Mouse (Mus musculus): ENCODE data around the gene Muc3a.

Muc3a gene

DNA sequence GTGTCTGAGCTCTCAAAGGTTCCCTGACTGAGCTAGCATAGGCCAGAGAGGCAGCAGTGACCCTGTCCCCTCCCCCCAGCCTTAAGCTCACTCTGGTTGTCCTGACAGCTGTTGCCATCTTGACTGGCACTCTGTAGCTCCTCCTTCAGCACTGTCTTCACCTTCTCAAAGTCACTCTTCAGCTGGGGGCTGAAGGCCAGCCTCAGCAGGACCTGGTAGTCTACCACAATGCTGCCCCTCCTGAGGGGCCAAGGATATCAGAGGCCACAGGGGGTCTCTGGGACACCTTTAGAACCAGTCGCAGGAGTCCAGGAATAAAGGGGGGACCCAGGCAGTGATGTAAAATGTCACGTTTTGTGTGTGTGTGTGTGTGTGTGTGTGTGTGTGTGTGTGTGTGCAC, at the start of gene Muc3a:
Gene Muc3a, minus strand, starts transcription at position 101 of the 400 bp plus-strand sequence.
- no peak for DNase-seq (ENCODE audit: low read depth, low spot score)

DNA sequence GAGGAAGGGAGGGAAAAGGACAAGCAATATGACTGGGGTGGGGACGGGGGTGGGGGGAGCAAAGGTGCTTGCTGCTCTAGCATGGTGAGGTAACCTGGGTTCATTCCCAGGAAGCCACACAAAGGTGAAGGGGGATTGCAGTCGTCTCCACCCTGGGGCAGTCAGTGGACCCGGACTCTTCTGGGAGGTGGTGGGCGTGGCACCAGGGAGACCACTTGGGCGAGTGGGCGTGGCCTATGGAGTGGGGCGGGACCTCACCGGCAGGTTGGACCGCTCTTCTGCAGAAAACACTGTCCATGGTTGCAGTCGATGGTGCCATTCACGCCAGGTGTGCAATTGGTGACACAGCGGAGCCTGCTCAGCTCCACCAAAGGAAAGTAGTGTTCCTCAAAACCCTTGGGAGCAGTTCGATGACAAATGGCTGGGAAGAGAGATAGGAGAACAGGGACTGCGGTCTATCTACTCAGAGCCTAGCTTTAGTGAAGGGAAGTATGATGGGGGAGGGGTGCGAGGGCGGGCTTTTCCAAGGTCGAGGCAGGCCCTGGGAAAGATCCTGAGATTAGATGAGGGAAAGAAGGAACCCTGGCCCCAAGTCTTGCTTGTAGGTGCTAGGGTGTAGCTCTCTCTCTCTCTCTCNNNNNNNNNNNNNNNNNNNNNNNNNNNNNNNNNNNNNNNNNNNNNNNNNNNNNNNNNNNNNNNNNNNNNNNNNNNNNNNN, 917 bp downstream of the Muc3a start:
- no peak for DNase-seq (ENCODE audit: low read depth, low spot score)

DNA sequence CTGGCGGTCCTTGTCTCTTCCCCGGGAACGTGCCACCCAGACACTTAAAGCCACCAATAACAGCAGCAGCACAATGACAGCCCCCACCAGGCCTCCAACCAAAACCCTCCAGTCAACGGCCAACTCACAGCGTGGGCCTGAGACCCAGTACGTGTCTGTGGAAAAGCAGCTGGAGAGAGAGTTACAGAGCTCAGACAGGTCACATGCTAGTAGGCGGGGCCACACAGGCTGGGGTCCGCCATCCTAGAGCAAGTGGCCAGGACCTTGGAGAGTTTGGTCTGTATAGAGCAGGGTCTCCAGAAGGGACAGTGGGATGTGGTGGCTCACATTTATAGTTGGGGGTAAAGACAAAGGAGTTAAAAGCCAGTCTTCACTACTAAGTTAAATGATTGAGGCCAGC, 1.5 kb downstream of the Muc3a start:
- no peak for DNase-seq (ENCODE audit: low read depth, low spot score)

DNA sequence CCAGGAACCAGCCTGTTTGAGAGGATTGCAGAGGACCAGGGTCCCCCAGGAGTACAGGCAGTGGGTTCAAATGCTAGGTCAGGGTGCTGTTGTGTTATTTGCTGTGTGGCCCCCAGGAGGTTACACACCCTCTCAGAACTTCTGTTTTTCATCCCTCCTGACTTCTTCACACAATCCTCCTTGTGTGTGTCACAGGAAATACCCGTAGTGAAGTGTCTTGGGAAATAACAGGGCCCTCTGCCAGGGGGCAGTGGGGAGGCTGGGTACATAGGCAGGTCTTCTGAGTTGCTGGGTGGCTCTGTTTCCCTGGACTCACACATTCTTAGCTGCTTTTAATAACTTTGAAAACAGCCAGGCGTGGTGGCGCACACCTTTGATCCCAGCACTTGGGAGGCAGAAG, 6.9 kb downstream of the Muc3a start:
- DNase-seq (ENCODE audit: low read depth, low spot score), result no peak

DNA sequence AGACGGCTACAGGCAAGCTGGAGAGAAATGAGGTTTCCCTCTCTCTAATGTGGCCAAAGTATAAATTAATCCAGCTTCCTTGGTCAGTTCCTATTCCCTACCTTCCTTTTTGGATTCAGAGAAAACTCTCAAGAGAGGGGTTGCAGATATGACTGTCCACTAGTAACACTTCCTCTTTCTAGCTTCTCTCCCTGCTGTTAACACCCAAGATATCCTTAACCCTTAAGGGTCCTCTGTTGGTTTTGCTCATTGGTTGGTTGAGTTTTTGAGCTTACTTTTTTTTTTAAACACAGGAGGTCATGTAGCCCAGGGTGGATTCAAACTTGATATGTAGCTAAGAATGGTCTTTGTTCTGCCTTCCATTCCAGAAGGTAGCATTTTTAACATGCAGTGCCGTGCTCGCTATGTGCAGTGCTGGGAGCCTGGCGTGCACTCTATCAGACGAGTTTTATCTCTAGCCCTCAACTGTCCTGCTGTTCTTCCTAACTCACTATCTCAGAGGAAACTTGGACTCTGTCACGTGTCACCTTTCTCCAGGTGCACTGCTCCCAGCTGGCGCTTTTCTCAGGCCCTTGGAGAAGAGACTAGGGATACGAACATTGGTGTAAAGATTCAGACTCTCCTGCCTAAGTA, 17.6 kb downstream of the Muc3a start:
- DNase-seq (ENCODE audit: low read depth, low spot score), result no peak

DNA sequence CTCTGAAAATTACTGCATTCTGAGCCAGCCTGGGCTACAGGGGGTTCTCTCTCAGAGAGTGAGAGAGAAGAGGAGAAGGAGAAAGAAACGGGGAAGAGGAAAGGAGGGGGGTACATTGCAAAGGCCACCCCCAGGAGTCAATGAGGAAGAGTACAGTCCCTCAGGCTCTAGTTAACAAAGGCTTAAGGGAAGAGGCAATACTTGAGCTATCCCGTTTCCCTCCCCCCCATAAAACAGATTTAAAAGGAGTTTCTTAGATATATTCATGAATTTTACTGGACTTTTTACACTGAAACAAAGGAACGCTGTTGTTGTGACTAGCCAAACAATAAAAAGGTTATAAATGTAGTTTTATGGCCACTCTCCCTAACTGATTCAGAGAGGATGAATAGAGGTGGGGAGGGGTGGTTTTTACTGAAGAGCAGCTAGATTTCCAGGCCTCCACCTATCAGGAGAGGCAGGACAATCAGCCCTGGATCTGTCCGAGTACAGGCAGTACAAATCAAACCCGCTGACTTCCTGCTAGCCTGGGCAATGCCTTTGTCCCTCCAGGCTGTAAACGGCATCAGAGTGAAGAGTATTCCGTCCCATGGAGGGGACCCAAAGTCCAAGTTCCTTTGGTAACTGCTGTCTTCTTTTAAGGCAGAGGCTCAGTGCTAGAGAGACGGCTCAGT, 18.8 kb downstream of the Muc3a start:
- DNase-seq (ENCODE audit: low read depth, low spot score), result no peak

DNA sequence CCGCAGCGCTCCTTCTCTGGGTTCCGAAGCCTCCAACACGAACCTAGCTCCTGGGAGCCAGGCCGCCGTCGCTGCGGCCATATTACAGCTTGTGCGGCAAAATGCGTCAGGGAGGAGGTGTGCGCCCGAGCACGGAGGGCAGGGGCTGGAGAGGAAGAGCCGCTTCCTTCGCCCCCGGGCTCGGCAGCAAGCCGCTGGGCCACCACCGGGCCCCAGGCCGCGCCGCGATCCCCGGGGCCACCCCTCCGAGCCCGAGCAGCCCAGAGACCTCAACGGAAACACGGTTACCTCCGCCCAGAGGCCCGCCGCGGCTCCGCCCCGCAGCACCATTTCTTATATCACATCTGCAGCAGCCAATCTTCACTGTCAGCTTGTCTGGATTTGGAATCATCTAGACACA, 22.9 kb downstream of the Muc3a start:
- no peak for DNase-seq (ENCODE audit: low read depth, low spot score)

DNA sequence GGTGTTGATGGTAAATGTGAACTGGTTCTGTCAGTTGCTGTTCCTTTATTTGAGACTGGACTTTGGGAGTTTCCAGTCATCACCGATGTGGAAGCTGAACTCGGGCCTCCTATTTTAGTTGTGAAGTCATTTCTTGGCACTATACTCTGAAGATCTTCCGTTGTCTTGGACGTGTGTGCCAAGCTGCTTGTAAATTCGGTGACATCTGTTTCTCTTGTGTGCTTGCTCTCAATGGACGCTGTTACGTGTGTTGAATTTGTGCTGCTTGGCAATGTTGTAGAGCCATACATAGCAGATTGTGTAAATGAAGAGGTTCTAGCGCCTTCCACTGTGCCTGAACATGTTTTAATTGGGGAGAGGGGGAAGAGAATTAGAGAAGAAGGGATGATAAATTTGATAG, 26.8 kb downstream of the Muc3a start:
- no peak for DNase-seq (ENCODE audit: low read depth, low spot score)

DNA sequence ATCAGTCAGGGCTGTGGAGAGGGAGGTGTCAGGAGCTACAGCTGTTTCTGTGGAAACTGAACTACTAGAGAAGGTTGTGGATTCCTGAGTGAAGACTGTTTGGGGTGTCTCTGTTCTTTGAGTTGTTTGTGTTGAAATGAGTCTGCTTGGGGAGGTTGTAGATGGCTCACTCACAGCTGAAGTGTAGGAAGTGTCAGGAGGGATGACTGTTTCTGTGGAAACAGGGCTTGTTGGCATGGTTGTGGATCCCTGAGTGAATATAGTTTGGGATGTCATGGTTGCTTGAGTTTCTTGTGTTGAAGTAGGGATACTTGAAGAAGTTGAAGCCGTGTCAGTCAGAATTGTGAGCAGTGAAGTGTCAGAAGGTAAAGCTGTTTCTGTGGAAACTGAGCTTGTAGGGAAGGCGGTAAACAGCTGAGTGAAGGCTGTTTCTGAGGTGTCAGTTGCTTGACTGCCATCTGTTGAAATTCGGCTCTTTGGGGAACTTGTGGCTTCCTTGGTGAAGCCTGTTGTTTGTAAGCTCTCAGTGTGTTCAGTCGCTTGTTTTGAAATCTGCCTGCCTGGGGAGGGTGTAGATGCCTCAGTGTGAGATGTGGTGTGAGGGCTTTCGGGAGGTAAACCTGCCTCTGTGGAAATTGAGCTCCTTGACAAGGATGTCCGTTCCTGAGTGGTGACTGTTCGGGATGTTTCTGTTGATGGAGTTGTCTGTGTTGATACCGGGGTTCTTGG, 32.4 kb downstream of the Muc3a start:
- DNase-seq (ENCODE audit: low read depth, low spot score), result peak; percentile 19

DNA sequence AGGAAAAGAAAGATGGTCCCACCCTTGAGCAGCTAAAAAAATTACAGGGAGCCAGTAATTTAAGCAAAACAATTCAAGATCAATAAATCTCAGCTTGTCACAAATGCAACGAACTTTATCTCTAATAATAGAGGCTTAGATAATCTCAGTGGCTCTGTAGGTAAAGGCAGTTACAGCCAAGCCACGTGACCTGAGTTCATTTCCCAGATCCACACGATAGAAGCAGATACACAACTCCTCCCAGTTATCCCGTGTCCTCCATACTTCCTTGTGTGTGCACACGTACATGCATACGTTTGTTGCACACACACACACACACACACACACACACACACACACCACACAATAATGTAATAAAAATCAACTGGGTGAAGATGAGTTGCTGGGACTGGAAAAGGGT, 38.2 kb downstream of the Muc3a start:
- no peak for DNase-seq (ENCODE audit: low read depth, low spot score)

DNA sequence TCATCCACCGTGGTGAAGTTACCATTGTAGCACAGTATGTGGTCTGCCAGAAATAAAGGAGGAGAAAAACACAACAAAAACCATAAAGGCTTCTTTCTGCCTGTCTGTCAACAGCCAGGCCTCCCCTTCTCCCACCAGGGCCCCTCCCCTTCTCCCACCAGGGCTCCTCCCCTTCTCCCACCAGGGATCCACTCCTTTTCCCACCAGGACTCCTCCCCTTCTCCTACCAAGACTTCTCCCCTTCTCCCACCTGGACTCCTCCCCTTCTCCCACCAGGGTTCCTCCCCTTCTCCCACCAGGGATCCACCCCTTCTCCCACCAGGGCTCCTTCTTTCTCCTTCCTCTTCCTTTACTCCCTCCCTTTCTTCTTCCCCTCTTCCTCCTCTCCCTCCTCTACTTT, 39.6 kb downstream of the Muc3a start:
- DNase-seq (ENCODE audit: low read depth, low spot score), result no peak

DNA sequence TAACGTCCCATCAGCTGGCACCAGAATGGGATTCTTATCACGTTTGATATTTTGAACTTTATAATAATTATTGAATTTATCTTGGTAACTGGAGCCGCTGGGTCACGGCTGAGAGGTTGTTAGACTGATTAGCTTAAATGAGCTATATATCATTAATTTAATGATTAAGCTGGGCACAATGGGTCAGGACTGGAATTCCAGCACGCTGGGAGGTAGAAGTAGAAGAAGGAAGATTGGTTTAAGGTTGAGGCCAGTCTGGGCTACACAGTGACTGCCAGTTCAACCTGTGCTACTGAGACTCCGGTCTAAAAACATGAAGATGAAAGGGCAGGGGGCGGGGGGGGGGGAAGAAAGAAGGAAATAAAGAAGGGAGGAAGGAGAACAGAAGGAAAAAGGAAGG, 40.7 kb downstream of the Muc3a start:
- no peak for DNase-seq (ENCODE audit: low read depth, low spot score)

DNA sequence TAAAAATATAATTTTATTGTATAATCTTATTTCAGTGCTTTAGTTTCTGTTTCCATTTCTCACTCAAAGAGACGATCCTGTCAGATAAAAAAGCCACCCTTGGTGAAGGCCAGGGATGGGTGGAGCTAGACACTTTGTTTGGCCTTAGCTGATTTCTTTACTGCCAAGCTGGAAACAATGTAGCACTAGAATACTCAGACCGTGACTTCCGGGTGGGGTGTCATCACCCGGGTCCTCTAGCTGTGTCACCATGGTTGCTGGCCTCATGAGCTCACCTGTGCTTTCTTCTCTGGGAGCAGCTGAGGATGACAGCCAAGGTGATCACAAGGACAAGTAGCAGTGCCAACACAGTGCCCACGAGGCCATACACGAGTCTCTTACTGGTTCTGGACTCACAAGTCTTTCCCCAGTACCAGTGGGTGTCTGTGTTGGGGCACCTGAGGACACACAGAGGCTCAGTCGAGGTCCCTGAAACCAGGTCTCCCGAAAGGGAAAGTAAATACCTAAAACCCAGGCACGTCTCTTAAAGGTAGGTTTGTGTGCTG, 41.3 kb downstream of the Muc3a start:
- no peak for DNase-seq (ENCODE audit: low read depth, low spot score)

DNA sequence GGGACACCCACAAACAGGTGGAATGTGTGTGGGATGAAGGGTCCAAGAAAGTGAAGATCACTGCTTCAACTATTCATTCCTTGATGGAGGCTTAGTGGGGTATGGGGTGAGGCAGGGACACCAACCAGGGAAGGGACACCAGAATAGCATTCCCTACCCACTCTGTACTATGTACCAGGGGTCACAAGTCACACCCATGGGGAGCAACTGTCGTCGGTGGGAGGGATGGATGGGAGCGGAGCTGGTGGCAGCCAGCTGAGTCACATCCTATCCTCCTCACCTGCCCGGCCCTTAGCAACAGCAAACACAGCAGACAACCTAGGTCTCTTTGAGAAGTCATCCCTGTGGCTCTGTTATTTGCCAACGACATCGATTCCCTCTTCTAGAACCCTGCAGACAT, 44.6 kb downstream of the Muc3a start:
- no peak for DNase-seq (ENCODE audit: low read depth, low spot score)

DNA sequence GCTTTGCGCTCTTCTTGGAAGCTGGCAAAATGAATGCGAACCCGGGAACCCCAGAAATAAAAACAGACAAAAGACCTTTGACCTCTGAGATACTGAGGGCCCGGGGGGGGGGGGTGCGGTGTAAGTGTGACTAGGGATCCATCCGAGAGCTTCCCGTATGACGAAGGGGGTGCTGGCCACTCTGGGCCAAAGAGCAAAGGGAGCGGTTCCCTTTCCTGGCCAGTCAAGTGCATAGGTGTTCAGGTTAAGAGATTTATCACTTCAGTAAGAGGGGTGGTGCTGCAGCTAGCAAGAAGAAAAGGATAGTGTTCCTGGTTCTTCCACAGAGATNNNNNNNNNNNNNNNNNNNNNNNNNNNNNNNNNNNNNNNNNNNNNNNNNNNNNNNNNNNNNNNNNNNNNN, 46.2 kb downstream of the Muc3a start:
- DNase-seq (ENCODE audit: low read depth, low spot score), result no peak

DNA sequence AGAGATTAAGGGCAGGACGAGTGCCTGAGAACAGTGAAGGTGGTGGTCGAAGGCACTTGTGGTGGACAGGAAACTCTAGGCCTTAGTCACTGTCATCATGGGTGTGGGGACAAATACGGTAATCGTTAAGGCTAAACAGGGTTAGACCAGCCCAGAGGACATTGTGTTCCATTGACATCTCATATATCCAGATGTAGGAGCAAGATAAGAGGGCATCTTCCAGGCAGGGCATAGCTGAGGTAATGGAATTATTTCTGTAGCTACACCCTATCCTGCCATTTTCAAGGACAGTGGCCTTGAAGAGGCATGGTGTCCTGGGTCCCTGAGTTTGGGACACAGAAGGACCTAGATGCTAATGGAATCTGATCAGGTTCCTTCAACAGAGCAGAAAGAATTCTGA, 50.3 kb downstream of the Muc3a start:
- no peak for DNase-seq (ENCODE audit: low read depth, low spot score)

DNA sequence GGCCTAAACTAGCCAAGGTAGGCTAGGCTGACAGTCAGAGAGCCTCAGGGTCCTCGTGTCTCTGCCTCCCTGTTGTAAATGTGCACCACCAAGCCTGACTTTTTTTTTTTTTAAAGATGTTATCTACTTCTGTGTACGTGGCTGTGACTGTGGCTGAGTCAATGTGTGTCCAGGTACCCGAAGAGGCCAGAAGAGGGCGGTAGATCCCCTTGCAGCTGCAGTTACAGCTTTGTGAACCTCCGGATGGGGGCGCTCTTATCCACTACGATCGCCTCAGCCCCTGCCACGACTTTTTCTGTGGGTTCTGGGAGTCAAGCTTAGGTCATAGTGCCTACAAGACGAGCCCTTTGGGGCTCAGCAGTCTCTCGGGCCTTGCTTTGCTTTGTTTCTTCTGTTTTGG, 52.7 kb downstream of the Muc3a start:
- no peak for DNase-seq (ENCODE audit: low read depth, low spot score)

Data from skeletal muscle tissue, adult 2 months (tissue).